Mouse (Mus musculus): ENCODE results near the gene Olfr678. TPM values are rescaled to one million over a fixed set of nuclear protein-coding genes. Genes with fewer than 3 reads are reported as not detected.

Gene Olfr678
- polyA plus RNA-seq, 1 experiment: not detected

DNA sequence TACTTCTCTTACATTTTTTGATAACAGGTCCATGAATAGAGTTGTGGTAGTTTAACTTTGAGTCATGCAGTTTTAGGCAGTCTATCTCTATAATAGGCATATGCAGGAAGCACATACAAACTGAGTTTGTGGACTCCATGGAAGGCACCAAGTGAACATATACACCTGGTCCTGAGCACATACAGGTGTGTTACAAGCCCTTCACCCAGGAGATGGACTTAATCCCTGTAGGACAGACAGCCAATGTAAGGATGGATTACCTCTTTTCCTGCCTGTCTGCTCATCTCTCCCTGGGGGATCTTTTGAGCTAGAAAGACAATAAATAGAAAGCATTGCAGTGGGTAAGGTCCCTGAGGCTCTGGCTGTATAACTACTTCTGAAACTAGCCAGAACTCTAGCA, 52.3 kb downstream of the Olfr678 start, which contains the start of gene Olfr681:
Gene Olfr681, plus strand, starts transcription at position 301 of the 400 bp plus-strand sequence.
- Histone ChIP-seq H3K4me3 (ENCODE audit: control insufficient read depth, low read depth, low read length) (no peak within 1 kb of the TSS), H3K27me3 (ENCODE audit: control insufficient read depth, insufficient read depth, low read length) (no peaks in the 10 kb centered on the region), H3K4me1 (ENCODE audit: control insufficient read depth, insufficient read depth, low read length) (no peaks in the 10 kb centered on the region), H3K36me3 (ENCODE audit: control insufficient read depth, insufficient read depth, low read length) (no peaks in the 10 kb centered on the region), H3K27ac (ENCODE audit: control insufficient read depth, insufficient read depth, low read depth, low read length) (no peak within 1 kb of the TSS)
- no peak for TF ChIP-seq POLR2A (IDR thresholded peaks at IDR 0.05; ENCODE audit: control insufficient read depth, low read depth, low read length)
- no peak for TF ChIP-seq CTCF (IDR thresholded peaks at IDR 0.05; ENCODE audit: control insufficient read depth, insufficient read depth, insufficient replicate concordance, low read depth, low read length)

Other genes starting within 250 kb of the Olfr678 start
- not detected in 2 replicates for gene Usp17lb, start 221.9 kb upstream of the Olfr678 start, polyA plus RNA-seq (2012; rRNA removed)
- gene Usp17la, start 207.5 kb upstream of the Olfr678 start, polyA plus RNA-seq (2012; rRNA removed): not detected in 2 replicates
- gene Olfr665, start 186.4 kb upstream of the Olfr678 start, polyA plus RNA-seq (2012; rRNA removed): not detected in 2 replicates
- gene Olfr666, start 168.5 kb upstream of the Olfr678 start, polyA plus RNA-seq (2012; rRNA removed): not detected in 2 replicates
- not detected in 2 replicates for gene Olfr667, start 143.0 kb upstream of the Olfr678 start, polyA plus RNA-seq (2012; rRNA removed)
- not detected in 2 replicates for gene Olfr668, start 136.4 kb upstream of the Olfr678 start, polyA plus RNA-seq (2012; rRNA removed)
- gene Olfr669, start 130.2 kb upstream of the Olfr678 start, polyA plus RNA-seq (2012; rRNA removed): not detected in 2 replicates
- not detected in 2 replicates for gene Olfr670, start 101.9 kb upstream of the Olfr678 start, polyA plus RNA-seq (2012; rRNA removed)
- gene Olfr671, start 85.3 kb upstream of the Olfr678 start, polyA plus RNA-seq (2012; rRNA removed): not detected in 2 replicates
- not detected in 2 replicates for gene Olfr672, start 62.4 kb upstream of the Olfr678 start, polyA plus RNA-seq (2012; rRNA removed)
- gene Olfr675, start 36.0 kb upstream of the Olfr678 start, polyA plus RNA-seq (2012; rRNA removed): not detected in 2 replicates
- gene Olfr676, start 31.8 kb upstream of the Olfr678 start, polyA plus RNA-seq (2012; rRNA removed): not detected in 2 replicates
- not detected in 2 replicates for gene Olfr677, start 13.1 kb upstream of the Olfr678 start, polyA plus RNA-seq (2012; rRNA removed)
- not detected in 2 replicates for gene Olfr679, start 16.7 kb downstream of the Olfr678 start, polyA plus RNA-seq (2012; rRNA removed)
- gene Olfr680-ps1, start 28.3 kb downstream of the Olfr678 start, polyA plus RNA-seq (2012; rRNA removed): not detected in 2 replicates
- gene Olfr681, start 52.4 kb downstream of the Olfr678 start, polyA plus RNA-seq (2012; rRNA removed): not detected in 2 replicates
- not detected in 2 replicates for gene Olfr683, start 82.5 kb downstream of the Olfr678 start, polyA plus RNA-seq (2012; rRNA removed)
- gene Olfr684, start 99.2 kb downstream of the Olfr678 start, polyA plus RNA-seq (2012; rRNA removed): not detected in 2 replicates
- gene Olfr685, start 121.5 kb downstream of the Olfr678 start, polyA plus RNA-seq (2012; rRNA removed): not detected in 2 replicates
- not detected in 2 replicates for gene Olfr686, start 143.0 kb downstream of the Olfr678 start, polyA plus RNA-seq (2012; rRNA removed)
- not detected in 2 replicates for gene Olfr688, start 223.6 kb downstream of the Olfr678 start, polyA plus RNA-seq (2012; rRNA removed)
- not detected in 2 replicates for gene Olfr689, start 246.7 kb downstream of the Olfr678 start, polyA plus RNA-seq (2012; rRNA removed)

All from testis, adult 2 months (tissue).